Mouse (Mus musculus) ES-E14 (cell line): ENCODE data around the gene Atg2a. TPM values are rescaled to one million over a fixed set of nuclear protein-coding genes. Genes with fewer than 3 reads are reported as not detected.

Experiments used
- DNase-seq: peaks from one replicate; pipeline ENCODE4 v3.0.0-alpha.2; 2013; ENCODE audit warnings: low read depth, low spot score
- H3K27ac ChIP-seq: 2 replicates; pipeline ENCODE4 v1.5.1; 2012; ENCODE audit warnings: low read depth, mild to moderate bottlenecking, low read length, moderate library complexity, mixed read lengths; ENCODE audit not compliant: poor library complexity, insufficient read depth, severe bottlenecking
- H3K36me3 ChIP-seq: 2 replicates; pipeline ENCODE4 v1.6.1; 2012; ENCODE audit warnings: mild to moderate bottlenecking, low read length, moderate library complexity, mixed read lengths; ENCODE audit not compliant: control insufficient read depth, poor library complexity, insufficient read depth, severe bottlenecking
- H3K4me1 ChIP-seq, 2 experiments: fragments of 150-350 bp in 1 of 2; sonication (generic) in 1 of 2; 2 replicates each; pipeline ENCODE4 v1.6.1; 2012; ENCODE audit warnings: low read length in 2 of 2, mild to moderate bottlenecking in 1 of 2, mixed read lengths in 1 of 2; ENCODE audit not compliant: control insufficient read depth in 2 of 2, insufficient read depth in 2 of 2, poor library complexity in 1 of 2
- H3K4me3 ChIP-seq, 2 experiments: fragments of 150-350 bp in 1 of 2; sonication (generic) in 1 of 2; 2 replicates each; pipeline ENCODE4 v1.5.1; 2012; ENCODE audit warnings: low read length in 2 of 2, low read depth in 1 of 2, mild to moderate bottlenecking in 1 of 2, mixed read lengths in 1 of 2; ENCODE audit not compliant: insufficient read depth in 1 of 2, poor library complexity in 1 of 2, severe bottlenecking in 1 of 2
- H3K9ac ChIP-seq: 2 replicates; pipeline ENCODE4 v1.6.1; 2012; ENCODE audit warnings: low read depth, mild to moderate bottlenecking, low read length, mixed read lengths; ENCODE audit not compliant: poor library complexity, insufficient read depth, severe bottlenecking
- H3K9me3 ChIP-seq: fragments of 150-350 bp; sonication (generic); 2 replicates; pipeline ENCODE4 v1.6.1; 2012; ENCODE audit warnings: low read depth, mild to moderate bottlenecking, low read length; ENCODE audit not compliant: control insufficient read depth, insufficient read depth
- CHD2 ChIP-seq: IDR thresholded peaks from 2 replicates; pipeline ENCODE4 v1.6.1; 2014; ENCODE audit warnings: mild to moderate bottlenecking, low read depth, low read length, inconsistent platforms
- HCFC1 ChIP-seq: IDR thresholded peaks from 2 replicates; pipeline ENCODE4 v1.6.1; 2012; ENCODE audit warnings: low read length, inconsistent platforms, borderline replicate concordance; ENCODE audit not compliant: insufficient read depth
- MAFK ChIP-seq: IDR thresholded peaks from 2 replicates; pipeline ENCODE4 v1.6.1; 2014; ENCODE audit warnings: mild to moderate bottlenecking, low read depth, low read length, inconsistent platforms; ENCODE audit not compliant: insufficient read depth
- ZC3H11A ChIP-seq: IDR thresholded peaks from 2 replicates; pipeline ENCODE4 v1.6.1; 2012; ENCODE audit warnings: low read depth, mild to moderate bottlenecking, inconsistent platforms, low read length, borderline replicate concordance
- ZNF384 ChIP-seq: IDR thresholded peaks from 2 replicates; pipeline ENCODE4 v1.6.1; 2012; ENCODE audit warnings: low read depth, low read length, inconsistent platforms
- in situ Hi-C, 2 experiments: fragments of 600-800 bp; cut with MboI; formaldehyde crosslinking; loops; one replicate each; pipeline ENCODE4 v1.15.1; 2025; ENCODE audit warnings: low sequenced_read_pairs in 2 of 2, inconsistent platforms in 1 of 2; ENCODE audit not compliant: unreplicated experiment in 2 of 2
- total RNA-seq: library from RNA; depleted of rRNA; stranded (reverse); fragments of 300-350 nt; gene quantifications from 2 replicates; pipeline ENCODE4 v1.2.3, GENCODE M21; 2012

The Atg2a gene
- total RNA-seq, 1 experiment = 31.8 TPM

DNA sequence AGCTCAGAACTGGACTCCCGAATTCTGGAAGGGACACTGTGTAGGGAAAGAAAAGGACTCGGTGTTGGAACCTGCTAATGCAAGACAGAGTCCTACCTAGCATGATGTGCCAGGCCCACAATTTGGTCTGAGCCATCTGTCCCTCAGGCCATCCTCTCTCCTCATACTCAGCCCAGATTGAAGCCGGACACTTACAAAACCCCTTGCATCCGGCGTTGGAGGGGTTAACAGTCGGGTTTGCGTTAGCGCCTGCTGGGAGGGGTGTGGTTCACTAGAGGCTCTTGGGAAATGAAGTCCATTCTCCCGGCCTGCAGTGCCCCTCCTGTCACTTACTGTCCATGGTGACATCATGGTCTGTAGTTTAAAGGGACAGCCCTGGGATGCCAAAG, 5.4 kb upstream of the Atg2a start:
- in situ Hi-C loops = no loop called here
- Histone ChIP-seq H3K36me3 (peaks cover 3% of the 10 kb centered on the region; the same call in 1 of the 2 replicates), H3K9ac (peak overlapping the region; percentile 76), H3K4me3 (peak overlapping the region; percentile 78 to 80), H3K9me3 (no peaks in the 10 kb centered on the region), H3K27ac (peak overlapping the region; percentile 72; the same call in 1 of the 2 replicates), H3K4me1 (peaks cover 10 to 23% of the 10 kb centered on the region in 2 experiments; a peak in 3 of 4 replicates)
- peak; percentile 78 for DNase-seq
- peak; percentile 77 for TF ChIP-seq ZNF384
- TF ChIP-seq HCFC1 = peak; percentile 86
- TF ChIP-seq CHD2 = no peak

DNA sequence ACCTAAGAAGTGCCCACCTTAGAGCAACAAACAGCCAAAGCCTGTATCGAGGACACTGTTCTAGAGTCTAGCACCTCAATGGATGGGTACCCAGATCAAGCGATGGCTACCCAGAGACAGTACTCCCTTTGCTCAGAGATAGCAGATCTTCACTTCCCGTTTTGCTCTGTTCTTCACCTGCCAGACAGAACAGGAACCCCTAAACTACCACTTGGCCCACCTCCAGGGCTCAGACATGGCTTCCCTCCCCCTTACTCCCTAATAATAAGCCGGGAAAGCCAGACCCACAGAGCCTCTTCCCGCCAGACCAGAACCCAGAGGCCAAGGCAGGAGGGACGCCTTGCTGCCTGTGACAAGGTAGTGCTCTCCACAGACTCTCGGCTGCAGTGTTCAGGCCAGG, 4.6 kb upstream of the Atg2a start:
- peak overlapping the region; percentile 5; the same call in 1 of the 2 replicates for H3K9ac ChIP-seq
- no peak overlapping the region for H3K27ac ChIP-seq
- no peak overlapping the region for H3K4me3 ChIP-seq
- in situ Hi-C loops = no loop called here
- H3K4me1 ChIP-seq = peaks cover 10 to 23% of the 10 kb centered on the region in 2 experiments; a peak in 3 of 4 replicates
- DNase-seq = no peak
- H3K36me3 ChIP-seq = peaks cover 3% of the 10 kb centered on the region; the same call in 1 of the 2 replicates
- TF ChIP-seq MAFK (no peak), ZNF384 (no peak), ZC3H11A (no peak), CHD2 (no peak), HCFC1 (no peak)
- H3K9me3 ChIP-seq = no peaks in the 10 kb centered on the region

DNA sequence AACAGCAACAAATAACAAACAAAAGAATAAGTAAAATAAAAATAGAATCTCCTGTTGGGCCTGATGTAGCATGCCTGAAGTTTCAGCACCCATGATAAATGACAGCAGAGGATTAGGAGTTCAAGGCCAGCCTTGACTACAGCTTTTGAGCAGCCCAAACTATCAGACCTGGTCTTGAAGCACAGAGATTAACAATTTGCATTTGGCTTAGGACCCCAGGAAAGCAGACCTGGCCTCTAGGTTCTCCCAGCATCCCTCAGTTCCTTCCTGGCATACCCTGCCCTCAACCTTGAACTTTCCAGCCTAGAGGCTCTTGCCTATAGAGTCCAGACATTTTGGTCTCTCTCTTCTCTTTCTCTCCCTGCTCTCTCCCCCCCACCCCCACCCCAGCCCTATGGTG, 2.7 kb upstream of the Atg2a start:
- H3K9ac ChIP-seq = no peak overlapping the region
- TF ChIP-seq HCFC1 (no peak), ZNF384 (no peak), ZC3H11A (no peak), MAFK (no peak), CHD2 (no peak)
- H3K9me3 ChIP-seq = no peaks in the 10 kb centered on the region
- H3K36me3 ChIP-seq = no peaks in the 10 kb centered on the region; the same call in 1 of the 2 replicates
- no peak for DNase-seq
- in situ Hi-C loops = no loop called here
- H3K4me3 ChIP-seq = no peak overlapping the region
- H3K27ac ChIP-seq = peak overlapping the region; percentile 42; the same call in 1 of the 2 replicates
- peaks cover 10 to 27% of the 10 kb centered on the region in 2 experiments; a peak in 3 of 4 replicates for H3K4me1 ChIP-seq

DNA sequence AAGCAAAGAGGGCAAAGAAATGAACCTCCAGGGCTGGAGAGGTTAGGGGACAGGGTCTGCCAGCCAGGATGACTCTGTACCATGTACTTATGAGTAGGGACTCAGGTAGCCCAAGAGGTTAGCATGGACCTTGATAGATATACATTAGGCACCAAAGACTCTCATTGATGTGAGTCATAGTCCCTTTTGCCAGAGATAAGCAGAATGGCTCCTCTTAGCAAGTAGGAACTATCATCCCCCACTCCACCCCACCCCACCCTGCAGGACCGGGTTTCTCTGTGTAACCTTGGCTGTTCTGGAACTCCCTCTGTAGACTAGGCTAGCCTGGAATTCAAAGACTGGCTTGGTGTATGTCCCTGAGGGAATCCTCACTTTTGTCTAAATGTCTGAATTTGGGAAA, 1.3 kb upstream of the Atg2a start:
- H3K36me3 ChIP-seq = peaks cover 11% of the 10 kb centered on the region; the same call in 1 of the 2 replicates
- peak overlapping the region; percentile 34; the same call in 1 of the 2 replicates for H3K9ac ChIP-seq
- peak overlapping the region; percentile 90; the same call in 1 of the 2 replicates for H3K27ac ChIP-seq
- DNase-seq = no peak
- H3K4me1 ChIP-seq = peaks cover 10 to 23% of the 10 kb centered on the region in 2 experiments; a peak in 3 of 4 replicates
- no peak for TF ChIP-seq ZNF384
- TF ChIP-seq ZC3H11A = no peak
- no peak for TF ChIP-seq MAFK
- TF ChIP-seq CHD2 = no peak
- no peak for TF ChIP-seq HCFC1
- in situ Hi-C loops = no loop called here
- H3K4me3 ChIP-seq = no peak overlapping the region
- H3K9me3 ChIP-seq = no peaks in the 10 kb centered on the region

DNA sequence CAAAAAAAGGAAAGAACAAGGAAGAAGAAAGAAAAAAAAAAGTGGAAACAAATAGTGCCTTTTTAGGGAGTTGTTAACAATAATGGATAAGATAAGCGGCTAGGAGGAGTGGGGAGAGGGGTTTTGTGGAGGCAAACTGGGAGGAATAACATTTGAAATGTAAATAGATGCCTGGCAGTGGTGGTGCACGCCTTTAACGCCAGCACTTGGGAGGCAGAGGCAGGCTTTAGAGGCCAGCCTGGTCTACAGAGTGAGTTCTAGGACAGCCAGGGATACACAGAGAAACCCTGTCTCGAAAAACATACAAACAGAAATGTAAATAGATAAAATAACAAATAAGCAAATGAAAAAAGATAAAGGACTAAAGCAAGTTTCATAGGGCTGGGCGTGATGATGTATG, 743 bp upstream of the Atg2a start:
- Histone ChIP-seq H3K27ac (peak overlapping the region; percentile 90; the same call in 1 of the 2 replicates), H3K9ac (no peak overlapping the region; the same call in 1 of the 2 replicates), H3K9me3 (no peaks in the 10 kb centered on the region), H3K36me3 (peaks cover 14% of the 10 kb centered on the region), H3K4me1 (peaks cover 10 to 23% of the 10 kb centered on the region in 2 experiments; a peak in 3 of 4 replicates), H3K4me3 (peak overlapping the region in 1 of 2 experiments; percentile 58; a peak in 2 of 4 replicates)
- DNase-seq = no peak
- in situ Hi-C loops = no loop called here
- TF ChIP-seq HCFC1 = no peak
- TF ChIP-seq CHD2 = no peak
- TF ChIP-seq MAFK = no peak
- TF ChIP-seq ZNF384 = no peak
- no peak for TF ChIP-seq ZC3H11A
